Mouse (Mus musculus): ENCODE results near the gene Lin54. TPM values are rescaled to one million over a fixed set of nuclear protein-coding genes. Genes with fewer than 3 reads are reported as not detected.

Lin54 gene
- polyA plus RNA-seq (2017; shearing (Covaris generic)), result 10 to 100 TPM in 1 of 2 experiments, 1 to 10 TPM in 1; 8.0 to 10.8 TPM

DNA sequence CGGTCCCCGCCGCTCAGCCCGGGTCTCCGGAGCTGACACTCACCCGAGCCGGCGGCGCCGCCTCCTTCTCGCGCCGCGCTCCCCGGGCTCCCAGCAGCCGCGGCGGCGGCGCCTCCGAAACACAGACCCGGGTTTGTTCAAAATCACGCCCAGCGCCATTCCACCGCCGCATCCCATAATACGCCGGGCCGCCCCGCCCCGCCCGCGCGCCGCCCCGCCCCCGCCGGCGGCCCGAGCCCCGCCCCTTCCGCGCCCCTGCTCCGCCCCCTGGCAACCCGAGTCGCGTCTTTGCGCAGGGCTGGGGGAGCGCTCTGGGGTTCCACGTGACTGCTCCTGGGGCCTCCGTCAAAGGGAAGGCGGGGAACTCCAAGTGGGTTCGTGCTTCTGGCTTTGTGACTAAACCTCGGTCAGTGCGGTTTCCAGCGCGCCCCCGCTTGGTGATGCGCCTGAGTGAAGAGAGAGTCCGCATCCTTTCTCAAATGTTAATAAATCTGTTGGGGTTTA is at the start of gene Lin54:
Gene Lin54 (minus strand): TSS at position 182 of the 504 bp plus-strand sequence.
- ATAC-seq, result peak; percentile 84

DNA sequence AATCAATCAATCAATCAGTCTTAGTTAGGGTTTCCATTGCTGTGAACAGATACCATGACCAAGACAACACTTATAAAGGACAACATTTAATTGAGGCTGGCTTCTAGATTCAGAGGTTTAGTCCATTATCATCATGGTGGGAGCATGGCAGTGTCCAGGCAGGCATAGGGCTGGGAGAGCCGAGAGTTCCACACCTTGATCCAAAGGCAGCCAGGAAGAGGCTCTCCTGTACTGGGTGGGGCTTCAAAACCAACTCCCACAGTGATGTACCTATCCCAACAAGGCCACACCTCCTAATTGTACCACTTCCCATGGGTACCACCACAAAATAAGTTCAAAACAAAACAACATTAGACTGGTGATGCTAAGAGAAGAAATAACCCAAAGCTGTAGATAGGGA is 49.7 kb upstream of the Lin54 start:
- ATAC-seq, result no peak

DNA sequence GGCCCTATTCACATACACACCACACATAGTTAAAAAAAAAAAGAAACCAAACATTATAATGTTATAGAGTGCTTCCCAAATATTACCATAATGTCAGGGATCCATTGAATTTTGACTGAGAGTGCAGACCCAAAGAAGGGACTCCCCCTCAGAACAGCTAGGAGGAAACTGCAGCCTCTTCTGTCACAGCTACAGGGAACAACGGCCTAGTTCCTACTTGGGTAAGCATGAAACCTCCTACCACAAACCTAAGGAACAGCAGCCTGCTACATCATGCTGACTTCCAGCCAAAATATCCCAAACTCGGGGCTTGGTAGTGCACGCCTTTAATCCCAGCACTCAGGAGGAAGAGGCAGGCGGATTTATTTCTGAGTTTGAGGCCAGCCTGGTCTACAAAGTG is 48.9 kb upstream of the Lin54 start:
- no peak for ATAC-seq

DNA sequence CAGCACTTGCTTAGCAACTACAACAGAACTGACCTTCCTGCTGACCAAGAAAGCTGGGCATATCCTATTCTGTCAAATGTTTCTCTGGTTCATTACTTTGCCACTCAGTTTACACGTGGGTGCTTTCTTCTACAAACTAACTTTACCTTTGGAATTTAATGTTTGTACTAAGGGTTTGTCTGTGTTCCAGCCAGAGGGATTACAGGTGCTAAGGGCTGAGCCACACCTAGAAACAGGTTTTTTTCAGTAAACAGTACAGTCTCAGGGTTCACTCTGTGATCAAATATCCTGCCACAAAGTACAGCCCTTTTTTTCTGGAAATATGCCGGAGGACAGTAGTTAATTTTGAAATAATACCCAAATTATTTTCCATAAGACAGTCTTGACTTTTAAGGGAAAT is 47.8 kb upstream of the Lin54 start:
- ATAC-seq, result no peak

DNA sequence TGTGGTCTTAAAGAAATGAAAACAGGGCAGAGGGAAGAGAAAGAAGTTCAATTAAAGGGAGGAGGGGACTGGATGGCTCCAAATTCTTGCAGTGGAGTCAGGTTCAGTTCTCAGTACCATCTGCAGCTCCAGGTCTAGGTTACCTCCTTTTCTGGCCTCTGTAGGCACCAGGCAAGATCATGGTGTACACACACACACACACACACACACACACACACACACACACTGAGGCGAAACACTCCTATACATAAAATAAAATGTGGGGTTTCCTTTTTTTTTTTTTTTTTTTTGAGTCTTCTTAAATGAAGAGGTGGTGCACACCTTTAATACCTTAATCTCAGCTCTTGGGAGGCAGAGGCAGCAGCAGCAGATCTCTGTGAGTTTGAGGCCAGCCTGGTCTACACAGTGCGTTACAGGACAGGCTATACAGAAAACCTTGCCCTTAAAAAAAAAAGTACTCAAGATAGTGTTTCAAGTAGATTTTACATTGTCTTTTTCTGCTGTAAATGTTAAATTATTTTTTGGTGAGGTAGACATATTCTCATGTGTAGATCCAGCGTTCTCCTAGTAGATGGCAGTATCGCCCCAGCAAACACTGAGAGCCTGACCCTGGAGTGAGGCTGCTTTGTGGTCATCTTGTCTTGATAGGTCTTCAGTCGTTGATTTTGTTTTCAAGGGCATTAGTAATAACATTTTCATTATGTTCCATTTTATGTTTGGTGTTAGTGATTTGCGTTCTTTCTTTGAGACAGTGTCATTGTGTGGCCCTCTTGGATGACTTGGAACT is 46.0 kb upstream of the Lin54 start:
- no peak for ATAC-seq

DNA sequence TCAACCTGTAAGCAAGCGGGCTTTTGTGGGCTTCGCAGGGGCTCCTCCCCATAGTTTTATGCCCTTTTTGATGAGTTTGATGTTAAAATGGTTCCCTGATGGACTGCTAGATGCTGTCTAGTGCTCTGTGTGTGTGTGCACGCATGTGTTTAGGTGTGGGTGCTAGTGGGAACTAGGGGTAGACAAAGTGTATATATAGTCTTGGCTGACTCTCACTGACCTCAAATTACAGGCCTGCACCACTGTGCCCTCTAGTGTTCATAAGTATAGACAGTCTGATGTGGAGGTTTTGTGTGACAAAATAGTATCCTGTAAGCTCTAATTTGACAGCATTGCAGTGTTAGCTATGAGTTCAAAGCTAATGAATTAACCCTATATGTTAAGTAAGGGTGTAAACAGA is 36.2 kb upstream of the Lin54 start:
- ATAC-seq, result peak; percentile 65

- peak; percentile 71 for ATAC-seq
Measured at GRCm38 (mm10) chr5:100535826-100536225, 35.4 kb upstream of the Lin54 start.

DNA sequence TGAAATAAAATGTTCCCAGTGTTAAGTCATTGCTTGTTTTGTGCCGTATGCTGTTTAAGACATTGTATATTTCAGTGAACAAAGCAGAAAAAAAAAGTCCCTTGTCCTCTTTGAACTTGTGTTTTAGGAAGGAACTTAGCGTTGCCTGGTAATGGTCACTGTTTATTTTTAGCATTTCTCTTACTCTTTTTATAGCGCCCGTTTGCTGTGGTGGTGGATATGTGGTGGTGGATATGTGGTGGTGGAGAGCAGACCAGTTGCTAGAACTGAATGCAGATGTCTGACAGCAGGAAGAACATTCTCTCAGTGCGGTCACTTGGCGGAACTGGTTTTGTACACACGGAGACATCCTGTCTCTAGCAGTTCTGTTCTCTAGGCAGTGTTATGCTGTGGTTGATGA is 25.7 kb upstream of the Lin54 start:
- peak; percentile 97 for ATAC-seq

DNA sequence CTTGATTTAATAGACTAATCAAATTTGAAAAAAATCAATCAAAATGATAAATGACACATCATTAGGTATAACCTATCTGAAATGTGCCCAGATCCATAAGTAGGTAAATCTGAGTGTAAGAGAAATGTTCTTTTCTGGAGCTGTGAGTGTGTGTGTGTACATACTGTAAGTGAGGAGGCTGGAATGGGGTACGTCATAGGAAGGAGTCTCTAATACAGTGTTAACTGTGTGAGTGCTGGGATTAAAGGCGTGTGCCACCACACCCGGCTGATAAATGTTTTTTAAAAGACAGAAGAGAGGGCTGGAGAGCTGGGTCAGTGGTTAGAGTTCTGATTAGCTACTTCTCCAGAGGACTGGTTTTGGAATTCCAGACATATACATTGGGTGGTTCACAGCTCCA is 25.2 kb upstream of the Lin54 start:
- ATAC-seq, result no peak

DNA sequence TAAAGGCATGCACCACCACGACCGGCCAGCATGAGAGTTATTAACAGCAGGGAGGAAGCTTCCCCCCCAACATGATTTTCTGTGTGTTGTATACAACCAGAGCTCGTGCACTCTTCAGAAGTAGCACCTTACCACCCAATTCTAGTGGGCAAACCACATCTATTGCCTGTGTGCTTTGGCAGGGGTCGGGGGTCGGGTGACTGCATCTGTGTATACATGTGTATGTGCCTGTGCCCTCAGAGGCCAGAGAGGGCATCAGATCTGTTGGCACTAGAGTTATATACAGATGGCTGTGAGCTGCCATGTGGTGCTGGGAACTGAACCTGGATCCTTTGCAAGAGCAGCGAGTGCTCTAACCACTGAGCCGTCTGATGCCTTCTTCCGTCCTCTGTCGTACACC is 24.5 kb upstream of the Lin54 start:
- ATAC-seq, result no peak

DNA sequence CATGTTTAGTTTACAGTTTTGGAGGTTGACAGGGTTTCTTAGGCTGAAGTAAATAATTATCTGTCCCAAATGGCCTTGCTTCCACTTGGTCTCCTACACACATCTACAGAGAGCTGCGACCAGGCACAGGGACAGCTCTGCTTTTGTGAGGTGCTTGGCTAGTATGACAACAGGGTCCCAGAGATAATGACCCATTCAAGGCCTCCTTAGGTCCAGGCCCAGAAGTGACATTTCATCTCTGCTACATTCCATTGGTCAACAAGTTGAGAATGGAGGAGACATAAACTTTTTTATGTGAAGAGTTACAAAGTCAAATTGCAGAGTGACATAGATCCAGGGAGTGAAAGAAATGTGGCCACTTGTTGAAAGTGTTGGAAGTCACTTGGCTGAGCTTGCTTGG is 22.9 kb upstream of the Lin54 start:
- no peak for ATAC-seq

GRCm38 (mm10) chr5:100520223-100520622 is 19.8 kb upstream of the Lin54 start:
- ATAC-seq, result no peak

DNA sequence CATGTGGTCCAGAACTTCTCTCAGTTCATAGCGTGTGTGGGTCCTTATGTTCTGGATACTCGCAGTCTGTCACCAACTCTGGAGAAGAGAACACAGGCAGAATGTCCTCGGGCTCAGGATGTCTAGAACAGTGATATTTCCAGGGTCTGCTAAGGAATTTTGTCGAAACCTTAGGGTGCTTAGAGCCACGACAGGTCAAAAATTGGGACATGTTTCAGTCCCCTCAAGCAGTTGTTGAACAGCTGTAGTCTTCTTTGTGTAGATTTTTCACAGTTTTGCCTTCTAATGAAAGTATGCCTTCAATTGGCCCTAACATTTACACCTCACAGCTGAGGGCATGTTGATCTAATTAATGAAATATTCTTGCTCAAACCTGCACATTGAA is 18.6 kb upstream of the Lin54 start:
- no peak for ATAC-seq

- ATAC-seq, result peak; percentile 100
Measured at GRCm38 (mm10) chr5:100518049-100519026, 17.9 kb upstream of the Lin54 start, which contains the start of gene Cops4. Gene Cops4, plus strand, starts transcription at chr5:100518309.

GRCm38 (mm10) chr5:100512576-100512975 is 12.1 kb upstream of the Lin54 start:
- no peak for ATAC-seq

DNA sequence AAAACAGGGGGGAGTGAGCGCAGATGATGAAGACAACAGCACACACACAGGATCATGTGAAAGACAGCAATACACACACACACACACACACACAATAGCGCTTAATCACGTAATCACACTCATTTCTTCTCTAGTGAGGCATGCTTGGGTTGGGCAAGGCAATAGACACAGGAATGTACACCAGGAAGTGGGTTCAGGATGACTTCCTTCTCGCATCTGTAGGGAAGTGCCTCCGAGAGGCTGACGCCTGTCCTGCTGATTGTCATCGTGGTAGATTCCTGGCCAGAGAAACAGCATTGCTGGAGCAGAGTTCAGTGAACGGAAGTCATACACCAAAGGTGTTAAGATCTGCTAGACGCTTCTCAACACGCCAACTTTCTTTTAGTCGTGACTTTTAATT is 8.8 kb upstream of the Lin54 start:
- peak; percentile 36 for ATAC-seq

DNA sequence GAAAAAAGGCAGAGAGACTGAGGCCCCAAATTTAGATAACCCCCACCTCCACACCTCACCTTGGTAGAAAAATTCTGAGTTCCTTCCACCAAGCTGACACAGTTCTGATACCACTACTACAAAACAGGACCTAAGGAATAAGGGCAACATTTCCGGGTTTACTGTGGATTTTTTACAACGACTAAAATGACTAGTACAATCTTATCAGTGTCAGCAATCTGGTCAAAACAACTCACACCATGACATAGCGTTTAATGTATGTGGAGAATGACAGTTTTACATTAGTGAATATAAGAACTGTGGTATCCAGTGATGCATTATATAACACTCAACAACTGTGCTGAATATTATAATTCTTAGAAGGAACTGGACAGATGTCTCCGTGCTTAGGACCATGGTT is 828 bp upstream of the Lin54 start:
- ATAC-seq, result peak; percentile 7

DNA sequence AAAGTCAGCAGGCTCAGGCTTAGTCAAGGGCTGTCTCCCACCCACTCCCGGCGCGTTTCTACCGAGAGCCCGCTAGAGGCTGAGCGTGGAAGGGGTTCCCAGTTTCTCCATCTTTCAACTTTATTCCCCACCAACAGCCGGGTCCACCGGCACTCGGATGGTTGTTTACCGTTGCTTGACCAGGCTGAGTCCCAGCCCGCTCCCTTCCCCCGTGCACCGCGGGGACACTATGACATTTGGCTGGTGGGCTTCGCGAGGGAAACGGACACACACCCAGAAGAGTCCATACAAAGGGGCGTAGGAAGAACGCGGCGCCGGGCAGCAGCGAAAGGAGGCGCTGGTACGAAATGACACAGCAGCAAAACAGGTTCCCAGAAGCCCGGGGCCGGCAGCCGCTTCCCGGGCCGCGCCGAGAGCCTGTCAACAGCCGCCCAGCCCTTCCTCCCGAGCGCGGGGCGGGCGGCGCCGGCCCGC is 571 bp downstream of the Lin54 start:
- no peak for ATAC-seq

GRCm38 (mm10) chr5:100499243-100499642 is 1.2 kb downstream of the Lin54 start:
- ATAC-seq, result no peak

- ATAC-seq, result peak; percentile 56
Measured at GRCm38 (mm10) chr5:100498436-100499180, 1.8 kb downstream of the Lin54 start.

DNA sequence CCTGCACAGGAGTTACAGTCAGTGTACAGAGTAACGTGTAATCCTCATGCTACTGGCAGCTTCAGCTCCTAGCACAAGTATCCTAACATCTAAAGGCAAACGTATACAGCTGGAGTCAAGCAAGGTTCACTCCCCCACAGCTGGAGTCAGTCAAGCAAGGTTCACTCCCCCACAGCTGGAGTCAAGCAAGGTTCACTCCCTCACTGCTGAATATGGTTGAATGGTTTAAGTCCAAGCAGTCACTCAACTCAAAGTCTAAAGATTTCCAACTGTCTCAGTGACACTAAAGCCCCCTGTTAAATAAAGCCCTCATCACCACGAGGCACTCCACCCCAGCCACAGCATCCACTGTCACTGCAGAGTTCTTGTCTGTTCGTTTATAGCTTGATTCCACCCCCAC is 8.7 kb downstream of the Lin54 start:
- no peak for ATAC-seq

DNA sequence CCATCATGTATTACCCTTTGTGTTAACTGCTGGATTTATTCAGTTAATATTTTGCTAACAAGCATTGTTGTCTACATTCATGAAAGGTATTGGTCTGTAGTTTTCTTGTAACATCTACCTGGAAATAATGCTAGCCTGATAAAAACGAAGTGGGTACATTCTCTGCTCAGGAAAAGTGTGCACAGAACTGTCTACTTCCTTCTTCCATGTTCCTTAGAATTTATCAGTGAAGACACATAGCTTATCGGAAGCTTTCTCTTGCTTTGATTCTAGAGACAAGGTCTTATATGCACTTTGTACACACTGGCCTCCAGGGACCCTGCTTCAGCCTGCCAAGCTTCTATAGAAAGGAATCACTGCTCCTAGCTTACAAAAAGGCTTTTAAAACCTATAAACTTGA is 11.1 kb downstream of the Lin54 start:
- no peak for ATAC-seq

All from activated CD4-positive, CD25-positive, alpha-beta regulatory T cell, adult 4 months (primary cell).